Mouse (Mus musculus) CD4-positive helper T cell, adult 2 months (primary cell): Measurements from ENCODE around the gene Akap5.

Source experiments
- DNase-seq: peaks from one replicate; pipeline ENCODE4 v3.0.0-alpha.2; 2012; ENCODE audit warnings: low read depth, missing footprints, low spot score

The Akap5 gene

GRCm38 (mm10) chr12:76324679-76325431 lies at the start of gene Akap5:
Gene Akap5, plus strand, starts transcription at chr12:76324891.
- DNase-seq: peak; percentile 57

- no peak for DNase-seq
Measured at GRCm38 (mm10) chr12:76278209-76278608, 46.5 kb upstream of the Akap5 start.

- no peak for DNase-seq
Measured at GRCm38 (mm10) chr12:76280556-76280955, 44.1 kb upstream of the Akap5 start.

GRCm38 (mm10) chr12:76281111-76281660 lies 43.5 kb upstream of the Akap5 start:
- no peak for DNase-seq

- DNase-seq: no peak
Measured at GRCm38 (mm10) chr12:76282132-76282531, 42.6 kb upstream of the Akap5 start.

- no peak for DNase-seq
Measured at GRCm38 (mm10) chr12:76282532-76283173, 42.0 kb upstream of the Akap5 start.

GRCm38 (mm10) chr12:76285418-76285817 lies 39.3 kb upstream of the Akap5 start:
- DNase-seq: no peak

GRCm38 (mm10) chr12:76287986-76288385 lies 36.7 kb upstream of the Akap5 start:
- no peak for DNase-seq

- no peak for DNase-seq
Measured at GRCm38 (mm10) chr12:76288494-76288893, 36.2 kb upstream of the Akap5 start.

GRCm38 (mm10) chr12:76289428-76289827 lies 35.3 kb upstream of the Akap5 start:
- DNase-seq: no peak

GRCm38 (mm10) chr12:76290271-76290670 lies 34.4 kb upstream of the Akap5 start:
- peak; percentile 12 for DNase-seq

- peak; percentile 24 for DNase-seq
Measured at GRCm38 (mm10) chr12:76293192-76293591, 31.5 kb upstream of the Akap5 start.

- DNase-seq: no peak
Measured at GRCm38 (mm10) chr12:76297830-76298229, 26.9 kb upstream of the Akap5 start.

GRCm38 (mm10) chr12:76299361-76299906 lies 25.3 kb upstream of the Akap5 start:
- no peak for DNase-seq

GRCm38 (mm10) chr12:76300367-76300766 lies 24.3 kb upstream of the Akap5 start:
- DNase-seq: no peak

GRCm38 (mm10) chr12:76303474-76303873 lies 21.2 kb upstream of the Akap5 start:
- no peak for DNase-seq

- no peak for DNase-seq
Measured at GRCm38 (mm10) chr12:76304199-76304598, 20.5 kb upstream of the Akap5 start.

- DNase-seq: no peak
Measured at GRCm38 (mm10) chr12:76305107-76305506, 19.6 kb upstream of the Akap5 start.

GRCm38 (mm10) chr12:76306852-76307561 lies 17.7 kb upstream of the Akap5 start:
- no peak for DNase-seq

- peak; percentile 66 for DNase-seq
Measured at GRCm38 (mm10) chr12:76307964-76308363, 16.7 kb upstream of the Akap5 start.

- no peak for DNase-seq
Measured at GRCm38 (mm10) chr12:76308436-76308835, 16.3 kb upstream of the Akap5 start.

- DNase-seq: no peak
Measured at GRCm38 (mm10) chr12:76310007-76310406, 14.7 kb upstream of the Akap5 start.
